Mouse (Mus musculus) kidney, embryonic 16.5 days (tissue): ENCODE measurements at regions not wholly inside any gene's neighbourhood (a gene's known extent, or its start where the extent isn't known, plus 50 kb on each side); places are given as distances from the start of the nearest gene placed in this dataset.
"Not testable (repeated sequence)": the region's sequence is repeated elsewhere in the genome, so short reads cannot be mapped to it uniquely, and the experiment has no call there.

Experiments
- ATAC-seq: fragments of 200-750 bp; cut with Nextera tagmentation; 2 replicates; pipeline ENCODE4 v1.8.0; 2017; ENCODE audit warnings: moderate TSS enrichment; ENCODE audit not compliant: low FRiP score, low TSS enrichment
- H3K27ac ChIP-seq: fragments of 300-500 bp; sonication (generic); 2 replicates; pipeline ENCODE4 v1.5.1; 2014; ENCODE audit warnings: low read length
- H3K27me3 ChIP-seq: fragments of 300-500 bp; sonication (generic); 2 replicates; pipeline ENCODE4 v1.6.1; 2014; ENCODE audit warnings: low read length, control low read depth, mixed read lengths; ENCODE audit not compliant: insufficient read depth
- H3K36me3 ChIP-seq: fragments of 300-500 bp; sonication (generic); 2 replicates; pipeline ENCODE4 v1.6.1; 2014; ENCODE audit warnings: low read length, control low read depth, mixed read lengths; ENCODE audit not compliant: insufficient read depth
- H3K4me1 ChIP-seq: fragments of 300-500 bp; sonication (generic); 2 replicates; pipeline ENCODE4 v1.6.1; 2014; ENCODE audit warnings: low read length, control low read depth, mixed read lengths; ENCODE audit not compliant: insufficient read depth
- H3K4me2 ChIP-seq: fragments of 300-500 bp; sonication (generic); replicated peaks from 2 replicates; pipeline ENCODE4 v1.6.1; 2014; ENCODE audit warnings: low read depth, low read length
- H3K4me3 ChIP-seq: fragments of 300-500 bp; sonication (generic); 2 replicates; pipeline ENCODE4 v1.5.1; 2014; ENCODE audit warnings: mild to moderate bottlenecking, low read length
- H3K9ac ChIP-seq: fragments of 300-500 bp; sonication (generic); replicated peaks from 2 replicates; pipeline ENCODE4 v1.6.1; 2014; ENCODE audit warnings: low read length
- H3K9me3 ChIP-seq: fragments of 300-500 bp; sonication (generic); 2 replicates; pipeline ENCODE4 v1.6.1; 2016; ENCODE audit warnings: low read length, control low read depth
- WGBS: fragments of 180-500 bp; shearing (Covaris S2); extraction: QIAGEN DNeasy Blood & Tissue Kit; methylation state at CpG from one replicate; pipeline ENCODE4 v1.1.7; 2014; 5-methylcytosine and 5-hydroxymethylcytosine counted together

DNA sequence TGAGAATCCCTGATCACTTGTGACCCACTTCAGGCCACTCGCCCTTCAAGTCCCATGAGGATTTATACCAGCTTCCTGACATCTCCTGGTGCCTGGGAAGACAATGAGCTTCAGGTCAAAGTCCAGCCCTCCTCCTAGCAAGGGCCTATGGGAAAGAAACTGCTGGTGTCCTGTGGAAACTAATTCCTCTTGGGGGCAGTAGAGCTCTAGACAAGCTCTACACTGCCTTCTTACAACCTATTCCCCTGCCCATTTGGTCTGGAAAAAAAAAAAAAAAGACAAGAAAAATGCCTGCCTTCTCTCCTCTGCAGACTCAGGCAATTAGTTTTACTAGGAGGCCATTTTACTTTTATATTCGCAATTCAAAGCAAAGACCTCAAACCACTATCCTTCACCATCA is 132.6 kb upstream of the Olfr1324 start:
- H3K36me3 ChIP-seq: no peaks in the 10 kb centered on the region
- H3K9ac ChIP-seq: no peak overlapping the region
- no peaks in the 10 kb centered on the region for H3K9me3 ChIP-seq
- no peak overlapping the region for H3K4me3 ChIP-seq
- WGBS: 38% methylated on average over 2 of the region's 2 CpGs
- no peak overlapping the region for H3K4me2 ChIP-seq
- no peaks in the 10 kb centered on the region for H3K27me3 ChIP-seq
- H3K4me1 ChIP-seq: no peaks in the 10 kb centered on the region
- ATAC-seq: no peak
- H3K27ac ChIP-seq: no peak overlapping the region

DNA sequence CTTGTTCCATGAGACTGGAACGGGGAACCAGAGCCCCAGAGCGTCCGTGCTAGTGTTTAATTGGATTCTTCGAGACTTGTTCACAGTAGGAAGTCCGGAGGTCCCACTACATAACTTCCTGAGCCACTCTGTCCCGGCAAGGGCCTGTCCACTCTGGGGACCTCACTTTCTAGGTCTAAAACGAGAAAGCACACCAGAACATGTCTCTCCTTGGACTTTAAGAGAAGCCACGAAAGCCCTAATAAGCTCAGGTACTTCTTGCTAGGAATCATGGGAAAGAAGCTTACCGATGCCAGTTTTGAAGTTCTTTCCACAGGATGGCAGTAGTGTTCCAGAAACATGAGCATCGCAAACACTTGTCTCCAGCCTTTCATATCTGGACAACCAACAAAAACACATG is 122.0 kb upstream of the Olfr1324 start:
- peak overlapping the region; percentile 44 for H3K4me2 ChIP-seq
- peak overlapping the region; percentile 39 for H3K4me3 ChIP-seq
- peak overlapping the region; percentile 39; the same call in 1 of the 2 replicates for H3K9ac ChIP-seq
- no peaks in the 10 kb centered on the region for H3K4me1 ChIP-seq
- 47% methylated on average over 10 of the region's 10 CpGs for WGBS
- no peaks in the 10 kb centered on the region for H3K36me3 ChIP-seq
- ATAC-seq: 0 out of 2 replicates have a peak, but pooled peaks have one; percentile 39
- no peaks in the 10 kb centered on the region for H3K9me3 ChIP-seq
- H3K27ac ChIP-seq: no peak overlapping the region; the same call in 1 of the 2 replicates
- no peaks in the 10 kb centered on the region for H3K27me3 ChIP-seq

DNA sequence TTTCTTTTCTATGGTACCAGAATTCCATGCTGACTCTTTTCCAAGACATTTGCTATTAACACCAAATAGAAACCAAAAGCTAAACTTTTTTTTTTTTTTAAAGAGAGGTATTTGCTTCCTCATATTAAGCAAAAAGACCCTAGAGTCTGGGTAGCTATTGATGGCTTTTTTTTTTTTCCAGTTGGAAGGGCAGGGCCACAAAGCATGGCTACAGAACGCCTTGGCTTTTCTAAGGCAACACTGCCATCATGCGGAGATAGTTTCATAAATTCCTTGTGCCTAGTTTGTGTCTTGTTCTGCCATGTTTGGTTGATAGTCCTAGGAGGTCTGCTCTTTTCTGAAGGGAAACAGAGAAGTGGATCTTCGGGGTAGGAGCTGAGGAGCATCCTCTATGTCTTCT is 121.4 kb upstream of the Olfr1324 start:
- Histone ChIP-seq H3K27ac (no peak overlapping the region), H3K4me3 (peak overlapping the region; percentile 39), H3K9me3 (no peaks in the 10 kb centered on the region), H3K4me2 (peak overlapping the region; percentile 44), H3K4me1 (no peaks in the 10 kb centered on the region), H3K27me3 (no peaks in the 10 kb centered on the region), H3K36me3 (no peaks in the 10 kb centered on the region), H3K9ac (peak overlapping the region; percentile 39; the same call in 1 of the 2 replicates)
- 41% methylated on average over 3 of the region's 3 CpGs for WGBS
- peak; percentile 63; the same call in 1 of the 2 replicates for ATAC-seq

DNA sequence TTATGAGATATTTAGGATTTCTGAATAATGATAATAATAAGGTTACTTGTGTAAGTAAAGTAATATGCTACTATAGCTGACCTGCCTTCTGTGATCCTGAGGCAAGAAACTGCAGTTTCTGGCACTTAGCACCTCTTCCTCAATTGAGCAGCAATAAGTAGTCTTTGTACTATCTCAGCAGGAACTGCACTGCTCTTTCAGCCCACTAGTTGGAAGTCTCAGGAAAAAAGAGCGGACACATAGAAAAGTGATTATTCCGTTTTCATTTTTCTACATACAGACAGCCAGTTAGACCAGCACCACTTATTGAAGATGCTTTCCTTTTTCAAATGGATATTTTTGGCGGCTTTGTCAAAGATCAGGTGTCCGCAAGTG is 109.5 kb upstream of the Olfr1324 start:
- H3K36me3 ChIP-seq, H3K27me3 ChIP-seq, ATAC-seq, H3K9ac ChIP-seq, H3K9me3 ChIP-seq, H3K27ac ChIP-seq, H3K4me1 ChIP-seq: not testable (repeated sequence)
- 64% methylated on average over 4 of the region's 4 CpGs for WGBS
- Histone ChIP-seq H3K4me2 (peak overlapping the region; percentile 33), H3K4me3 (peak overlapping the region; percentile 48)

DNA sequence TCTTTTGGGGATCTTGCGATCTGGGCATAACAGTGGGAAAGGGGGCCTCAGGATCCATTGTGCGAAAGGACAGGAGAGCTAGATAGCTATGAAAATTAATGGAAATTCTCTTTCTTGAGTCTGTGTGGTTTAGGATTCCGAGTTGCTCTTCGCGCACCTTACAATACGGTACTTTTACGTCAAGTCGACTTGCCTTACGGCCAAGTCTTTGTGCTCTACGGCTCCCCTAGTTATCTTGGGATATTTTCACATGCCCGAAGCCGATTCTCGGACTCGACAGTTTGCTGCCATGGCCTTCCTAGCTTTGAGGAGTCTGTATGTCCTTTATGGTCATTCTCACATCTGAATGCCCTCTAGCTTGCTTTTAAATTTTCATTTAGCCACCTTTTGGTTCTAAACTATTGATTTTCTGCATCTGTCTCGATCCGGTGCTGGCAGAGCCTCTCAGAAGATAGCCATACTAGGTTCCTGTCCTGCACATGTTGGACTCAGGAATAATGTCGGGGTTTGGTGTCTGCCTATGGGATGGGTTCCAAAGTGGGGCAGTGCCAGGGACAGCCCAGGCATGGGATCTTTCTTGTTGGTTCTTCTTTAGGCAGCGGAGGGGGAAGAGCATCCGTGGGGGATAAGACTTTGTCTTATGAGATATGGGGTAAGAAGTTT is 109.0 kb upstream of the Olfr1324 start:
- H3K27me3 ChIP-seq: no peaks in the 10 kb centered on the region
- H3K36me3 ChIP-seq: no peaks in the 10 kb centered on the region
- peak overlapping the region; percentile 53 for H3K9ac ChIP-seq
- peak overlapping the region; percentile 33 for H3K4me2 ChIP-seq
- no peaks in the 10 kb centered on the region for H3K4me1 ChIP-seq
- no peak for ATAC-seq
- no peak overlapping the region for H3K27ac ChIP-seq
- H3K4me3 ChIP-seq: peak overlapping the region; percentile 48
- WGBS: 70% methylated on average over 19 of the region's 19 CpGs
- H3K9me3 ChIP-seq: no peaks in the 10 kb centered on the region

DNA sequence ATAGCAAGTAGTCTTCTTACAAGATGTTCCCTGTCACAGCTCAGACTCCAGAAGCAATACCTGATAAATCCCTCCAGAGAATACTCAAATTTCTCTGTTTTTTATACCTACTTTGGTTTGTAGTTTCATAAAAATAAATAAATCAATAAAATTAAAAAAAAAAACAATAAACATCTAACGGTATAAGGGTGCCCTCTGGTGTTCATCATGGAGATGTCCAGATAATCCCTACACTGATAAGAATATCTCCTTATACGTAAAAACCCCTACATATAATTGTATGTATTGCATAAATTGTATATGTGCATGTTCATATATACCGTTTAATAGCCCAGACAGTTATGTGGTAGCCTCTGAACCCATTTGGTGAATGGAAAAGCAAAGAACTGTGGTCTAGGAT is 75.7 kb upstream of the Olfr1324 start:
- Histone ChIP-seq H3K27ac (no peak overlapping the region), H3K4me2 (no peak overlapping the region), H3K4me1 (no peaks in the 10 kb centered on the region), H3K9ac (no peak overlapping the region), H3K9me3 (no peaks in the 10 kb centered on the region), H3K27me3 (peaks cover 3% of the 10 kb centered on the region; the same call in 1 of the 2 replicates), H3K4me3 (no peak overlapping the region), H3K36me3 (no peaks in the 10 kb centered on the region)
- WGBS: 22% methylated on average over 3 of the region's 3 CpGs
- ATAC-seq: no peak

DNA sequence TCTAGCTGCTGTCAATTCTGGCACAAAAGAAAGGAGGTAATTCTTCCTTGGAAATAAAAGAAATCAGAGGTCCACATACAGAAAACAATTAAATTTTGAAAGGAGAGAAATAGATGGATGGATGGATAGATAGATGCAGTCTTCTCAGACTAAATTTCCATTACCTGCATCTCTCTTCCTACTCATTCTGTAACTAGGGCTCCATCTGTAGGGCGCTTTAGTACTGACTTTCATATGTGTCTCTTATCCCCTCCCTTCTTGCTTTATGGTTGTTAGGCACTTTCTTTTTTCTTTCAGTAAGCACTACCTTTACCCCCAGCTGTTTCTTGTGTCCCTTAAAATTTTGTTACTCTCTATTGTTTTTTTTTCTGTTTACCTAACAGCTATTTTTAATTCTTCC is 72.9 kb upstream of the Olfr1324 start:
- ATAC-seq: no peak
- H3K27me3 ChIP-seq: peaks cover 3% of the 10 kb centered on the region; the same call in 1 of the 2 replicates
- no peaks in the 10 kb centered on the region for H3K36me3 ChIP-seq
- 33% methylated on average over 1 of the region's 1 CpGs for WGBS
- no peaks in the 10 kb centered on the region for H3K4me1 ChIP-seq
- no peak overlapping the region for H3K9ac ChIP-seq
- H3K9me3 ChIP-seq: no peaks in the 10 kb centered on the region
- H3K4me2 ChIP-seq: no peak overlapping the region
- H3K27ac ChIP-seq: no peak overlapping the region
- H3K4me3 ChIP-seq: no peak overlapping the region

DNA sequence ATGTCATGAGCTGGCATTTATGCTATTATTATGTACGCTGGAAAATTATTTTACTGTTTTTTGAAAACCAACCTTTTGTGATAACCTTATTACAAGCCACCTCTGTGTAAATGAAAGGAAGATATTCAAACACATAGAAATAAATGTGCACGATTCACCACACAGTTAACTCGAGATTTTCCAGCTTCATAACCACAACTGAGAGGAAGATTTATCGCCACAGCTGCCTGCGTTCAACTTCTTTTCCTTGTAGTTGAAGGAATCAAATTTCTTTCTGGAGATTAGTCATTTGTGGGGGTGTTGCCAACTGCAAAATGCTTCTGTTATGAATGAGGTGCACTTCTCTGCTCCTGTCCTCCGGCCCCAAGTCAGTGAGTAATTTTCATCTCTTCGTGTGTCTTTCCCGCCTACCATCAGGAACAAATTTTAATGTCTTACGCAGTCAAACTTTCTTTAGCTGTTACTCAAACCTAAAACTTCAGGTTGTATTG is 62.2 kb upstream of the Olfr1324 start:
- not testable (repeated sequence) for H3K4me2 ChIP-seq, H3K27ac ChIP-seq, H3K4me3 ChIP-seq, H3K36me3 ChIP-seq, H3K9ac ChIP-seq, ATAC-seq, H3K4me1 ChIP-seq, H3K27me3 ChIP-seq, H3K9me3 ChIP-seq
- WGBS: 57% methylated on average over 9 of the region's 9 CpGs
